Mouse (Mus musculus): ENCODE data around the gene Panx1. TPM values are rescaled to one million over a fixed set of nuclear protein-coding genes. Genes with fewer than 3 reads are reported as not detected.

The Panx1 gene
- polyA plus RNA-seq, 1 experiment from 2014 or later: 20.5 TPM

- Histone ChIP-seq H3K4me1 (ENCODE audit: control insufficient read depth, insufficient read depth, low read length) (no peaks in the 10 kb centered on the region), H3K9me3 (replicated peaks; ENCODE audit: control insufficient read depth, low read length) (no peaks in the 10 kb centered on the region), H3K27ac (ENCODE audit: low read length) (no peak overlapping the region), H3K27me3 (ENCODE audit: control insufficient read depth, insufficient read depth, low read length) (no peaks in the 10 kb centered on the region), H3K9ac (ENCODE audit: low read length) (no peak overlapping the region), H3K4me3 (ENCODE audit: low read length) (no peak overlapping the region), H3K36me3 (ENCODE audit: control insufficient read depth, insufficient read depth) (no peaks in the 10 kb centered on the region), H3K4me2 (ENCODE audit: low read depth, low read length) (no peak overlapping the region)
- 87% methylated on average over 1 of the region's 1 CpGs for WGBS
- ATAC-seq (replicated peaks; ENCODE audit: extremely low read depth, insufficient read depth, low FRiP score): no peak
Observed at GRCm38 (mm10) chr9:14988606-14989293, 56.5 kb downstream of the Panx1 start.

GRCm38 (mm10) chr9:14983141-14983540 is 62.1 kb downstream of the Panx1 start:
- no peaks in the 10 kb centered on the region for H3K27me3 ChIP-seq (ENCODE audit: control insufficient read depth, insufficient read depth, low read length)
- H3K4me1 ChIP-seq (ENCODE audit: control insufficient read depth, insufficient read depth, low read length): no peaks in the 10 kb centered on the region
- H3K9me3 ChIP-seq (replicated peaks; ENCODE audit: control insufficient read depth, low read length): no peaks in the 10 kb centered on the region
- H3K4me2 ChIP-seq (ENCODE audit: low read depth, low read length): no peak overlapping the region
- ATAC-seq (replicated peaks; ENCODE audit: extremely low read depth, insufficient read depth, low FRiP score): no peak
- no peaks in the 10 kb centered on the region for H3K36me3 ChIP-seq (ENCODE audit: control insufficient read depth, insufficient read depth)
- H3K4me3 ChIP-seq (ENCODE audit: low read length): no peak overlapping the region
- no peak overlapping the region for H3K27ac ChIP-seq (ENCODE audit: low read length)
- 48% methylated on average over 3 of the region's 3 CpGs for WGBS
- H3K9ac ChIP-seq (ENCODE audit: low read length): no peak overlapping the region

- Histone ChIP-seq H3K36me3 (ENCODE audit: control insufficient read depth, insufficient read depth) (no peaks in the 10 kb centered on the region), H3K4me1 (ENCODE audit: control insufficient read depth, insufficient read depth, low read length) (no peaks in the 10 kb centered on the region), H3K4me2 (ENCODE audit: low read depth, low read length) (no peak overlapping the region), H3K9me3 (replicated peaks; ENCODE audit: control insufficient read depth, low read length) (no peaks in the 10 kb centered on the region; the same call in 1 of the 2 replicates), H3K4me3 (ENCODE audit: low read length) (no peak overlapping the region), H3K27ac (ENCODE audit: low read length) (no peak overlapping the region), H3K27me3 (ENCODE audit: control insufficient read depth, insufficient read depth, low read length) (no peaks in the 10 kb centered on the region), H3K9ac (ENCODE audit: low read length) (no peak overlapping the region)
- ATAC-seq (replicated peaks; ENCODE audit: extremely low read depth, insufficient read depth, low FRiP score): no peak
Observed at GRCm38 (mm10) chr9:14982683-14983082, 62.6 kb downstream of the Panx1 start.

GRCm38 (mm10) chr9:14981539-14982155 is 63.6 kb downstream of the Panx1 start:
- no peaks in the 10 kb centered on the region; the same call in 1 of the 2 replicates for H3K9me3 ChIP-seq (replicated peaks; ENCODE audit: control insufficient read depth, low read length)
- no peak overlapping the region for H3K4me2 ChIP-seq (ENCODE audit: low read depth, low read length)
- H3K27ac ChIP-seq (ENCODE audit: low read length): no peak overlapping the region
- no peak overlapping the region for H3K4me3 ChIP-seq (ENCODE audit: low read length)
- no peak overlapping the region for H3K9ac ChIP-seq (ENCODE audit: low read length)
- 70% methylated on average over 4 of the region's 4 CpGs for WGBS
- no peaks in the 10 kb centered on the region for H3K27me3 ChIP-seq (ENCODE audit: control insufficient read depth, insufficient read depth, low read length)
- no peak for ATAC-seq (replicated peaks; ENCODE audit: extremely low read depth, insufficient read depth, low FRiP score)
- H3K36me3 ChIP-seq (ENCODE audit: control insufficient read depth, insufficient read depth): no peaks in the 10 kb centered on the region
- H3K4me1 ChIP-seq (ENCODE audit: control insufficient read depth, insufficient read depth, low read length): no peaks in the 10 kb centered on the region

- Histone ChIP-seq H3K4me3 (ENCODE audit: low read length) (no peak overlapping the region), H3K27ac (ENCODE audit: low read length) (no peak overlapping the region), H3K36me3 (ENCODE audit: control insufficient read depth, insufficient read depth) (no peaks in the 10 kb centered on the region), H3K9ac (ENCODE audit: low read length) (no peak overlapping the region), H3K4me1 (ENCODE audit: control insufficient read depth, insufficient read depth, low read length) (no peaks in the 10 kb centered on the region), H3K4me2 (ENCODE audit: low read depth, low read length) (no peak overlapping the region), H3K9me3 (replicated peaks; ENCODE audit: control insufficient read depth, low read length) (no peaks in the 10 kb centered on the region; the same call in 1 of the 2 replicates), H3K27me3 (ENCODE audit: control insufficient read depth, insufficient read depth, low read length) (no peaks in the 10 kb centered on the region)
- 71% methylated on average over 6 of the region's 6 CpGs for WGBS
- no peak for ATAC-seq (replicated peaks; ENCODE audit: extremely low read depth, insufficient read depth, low FRiP score)
Observed at GRCm38 (mm10) chr9:14974251-14975232, 70.7 kb downstream of the Panx1 start.

- H3K27ac ChIP-seq (ENCODE audit: low read length): no peak overlapping the region
- 61% methylated on average over 7 of the region's 7 CpGs for WGBS
- no peaks in the 10 kb centered on the region for H3K36me3 ChIP-seq (ENCODE audit: control insufficient read depth, insufficient read depth)
- no peak overlapping the region for H3K4me3 ChIP-seq (ENCODE audit: low read length)
- H3K4me2 ChIP-seq (ENCODE audit: low read depth, low read length): no peak overlapping the region
- H3K27me3 ChIP-seq (ENCODE audit: control insufficient read depth, insufficient read depth, low read length): no peaks in the 10 kb centered on the region
- ATAC-seq (replicated peaks; ENCODE audit: extremely low read depth, insufficient read depth, low FRiP score): no peak
- H3K4me1 ChIP-seq (ENCODE audit: control insufficient read depth, insufficient read depth, low read length): no peaks in the 10 kb centered on the region
- H3K9me3 ChIP-seq (replicated peaks; ENCODE audit: control insufficient read depth, low read length): no peaks in the 10 kb centered on the region; the same call in 1 of the 2 replicates
- H3K9ac ChIP-seq (ENCODE audit: low read length): no peak overlapping the region
Observed at GRCm38 (mm10) chr9:14973762-14974161, 71.5 kb downstream of the Panx1 start.

GRCm38 (mm10) chr9:14970805-14971525 is 74.3 kb downstream of the Panx1 start:
- Histone ChIP-seq H3K9ac (ENCODE audit: low read length) (no peak overlapping the region), H3K27ac (ENCODE audit: low read length) (no peak overlapping the region), H3K4me3 (ENCODE audit: low read length) (no peak overlapping the region), H3K4me1 (ENCODE audit: control insufficient read depth, insufficient read depth, low read length) (no peaks in the 10 kb centered on the region), H3K27me3 (ENCODE audit: control insufficient read depth, insufficient read depth, low read length) (no peaks in the 10 kb centered on the region), H3K4me2 (ENCODE audit: low read depth, low read length) (no peak overlapping the region), H3K36me3 (ENCODE audit: control insufficient read depth, insufficient read depth) (no peaks in the 10 kb centered on the region), H3K9me3 (replicated peaks; ENCODE audit: control insufficient read depth, low read length) (no peaks in the 10 kb centered on the region)
- WGBS: 75% methylated on average over 3 of the region's 3 CpGs
- no peak for ATAC-seq (replicated peaks; ENCODE audit: extremely low read depth, insufficient read depth, low FRiP score)

GRCm38 (mm10) chr9:14970211-14970610 is 75.1 kb downstream of the Panx1 start:
- 59% methylated on average over 4 of the region's 4 CpGs for WGBS
- H3K4me2 ChIP-seq (ENCODE audit: low read depth, low read length): no peak overlapping the region
- ATAC-seq (replicated peaks; ENCODE audit: extremely low read depth, insufficient read depth, low FRiP score): no peak
- H3K4me1 ChIP-seq (ENCODE audit: control insufficient read depth, insufficient read depth, low read length): no peaks in the 10 kb centered on the region
- no peak overlapping the region for H3K27ac ChIP-seq (ENCODE audit: low read length)
- no peaks in the 10 kb centered on the region for H3K27me3 ChIP-seq (ENCODE audit: control insufficient read depth, insufficient read depth, low read length)
- no peak overlapping the region for H3K9ac ChIP-seq (ENCODE audit: low read length)
- no peak overlapping the region for H3K4me3 ChIP-seq (ENCODE audit: low read length)
- H3K36me3 ChIP-seq (ENCODE audit: control insufficient read depth, insufficient read depth): no peaks in the 10 kb centered on the region
- H3K9me3 ChIP-seq (replicated peaks; ENCODE audit: control insufficient read depth, low read length): no peaks in the 10 kb centered on the region
